Mouse (Mus musculus): ENCODE data around the gene Ccdc107. TPM values are rescaled to one million over a fixed set of nuclear protein-coding genes. Genes with fewer than 3 reads are reported as not detected.

Gene Ccdc107
- 50.8 and 51.4 TPM in 2 replicates for polyA plus RNA-seq (2016; fragmentation: Nextera tagmentation; extraction: Ambion mirVana)

- peak within 1 kb of the TSS; percentile 76 for H3K4me3 ChIP-seq
- no peaks in the 10 kb centered on the region for H3K27me3 ChIP-seq
- H3K36me3 ChIP-seq = peaks cover 13% of the 10 kb centered on the region; the same call in 1 of the 2 replicates
- peak; percentile 99 for ATAC-seq (ENCODE audit: low FRiP score)
- H3K27ac ChIP-seq = peak within 1 kb of the TSS; percentile 88
- H3K4me1 ChIP-seq = peaks cover 19% of the 10 kb centered on the region
- H3K9ac ChIP-seq = peak within 1 kb of the TSS; percentile 82
- under 1% methylated on average over 25 of the region's 25 CpGs for WGBS
- peak within 1 kb of the TSS; percentile 61 for H3K4me2 ChIP-seq (replicated peaks)
- 0 out of 2 replicates have a peak, but pooled peaks cover 4% of the 10 kb centered on the region for H3K9me3 ChIP-seq (replicated peaks)
Observed at GRCm38 (mm10) chr4:43492821-43493185, at the start of gene Ccdc107. TSS of gene Ccdc107 (plus strand) at chr4:43492900.

GRCm38 (mm10) chr4:43443511-43443910, 49.2 kb upstream of the Ccdc107 start:
- Histone ChIP-seq H3K4me3 (peak overlapping the region; percentile 95), H3K36me3 (peaks cover 37% of the 10 kb centered on the region), H3K9me3 (replicated peaks) (no peaks in the 10 kb centered on the region), H3K9ac (peak overlapping the region; percentile 100), H3K27me3 (no peaks in the 10 kb centered on the region), H3K27ac (peak overlapping the region; percentile 95), H3K4me2 (replicated peaks) (peak overlapping the region; percentile 92), H3K4me1 (peaks cover 13% of the 10 kb centered on the region)
- no peak; the same call in 1 of the 2 replicates for ATAC-seq (ENCODE audit: low FRiP score)
- WGBS = under 1% methylated on average over 28 of the region's 28 CpGs

DNA sequence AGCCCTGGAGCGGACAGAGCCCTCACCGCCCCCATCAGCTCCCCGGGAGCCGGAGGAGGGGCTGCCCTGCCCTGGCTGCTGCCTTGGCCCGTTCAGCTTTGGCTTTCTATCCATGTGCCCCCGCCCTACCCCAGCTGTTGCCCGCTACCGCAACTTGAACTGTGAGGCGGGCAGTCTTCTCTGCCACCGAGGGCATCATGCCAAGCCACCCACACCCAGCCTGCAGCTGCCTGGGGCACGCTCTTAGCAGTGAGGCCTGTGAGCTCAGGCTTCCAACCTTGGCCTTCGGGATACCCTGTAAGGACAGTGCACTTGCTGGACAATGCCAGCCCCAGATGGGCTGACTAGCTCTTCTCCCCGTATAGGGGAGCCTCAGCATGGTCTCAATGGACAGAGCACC, 45.4 kb upstream of the Ccdc107 start:
- Histone ChIP-seq H3K4me3 (no peak overlapping the region), H3K4me2 (replicated peaks) (no peak overlapping the region), H3K27ac (no peak overlapping the region), H3K9me3 (replicated peaks) (no peaks in the 10 kb centered on the region), H3K9ac (no peak overlapping the region), H3K4me1 (peaks cover 11% of the 10 kb centered on the region), H3K36me3 (peaks cover 39% of the 10 kb centered on the region), H3K27me3 (peaks cover 2% of the 10 kb centered on the region)
- 93% methylated on average over 13 of the region's 13 CpGs for WGBS
- ATAC-seq (ENCODE audit: low FRiP score) = no peak

DNA sequence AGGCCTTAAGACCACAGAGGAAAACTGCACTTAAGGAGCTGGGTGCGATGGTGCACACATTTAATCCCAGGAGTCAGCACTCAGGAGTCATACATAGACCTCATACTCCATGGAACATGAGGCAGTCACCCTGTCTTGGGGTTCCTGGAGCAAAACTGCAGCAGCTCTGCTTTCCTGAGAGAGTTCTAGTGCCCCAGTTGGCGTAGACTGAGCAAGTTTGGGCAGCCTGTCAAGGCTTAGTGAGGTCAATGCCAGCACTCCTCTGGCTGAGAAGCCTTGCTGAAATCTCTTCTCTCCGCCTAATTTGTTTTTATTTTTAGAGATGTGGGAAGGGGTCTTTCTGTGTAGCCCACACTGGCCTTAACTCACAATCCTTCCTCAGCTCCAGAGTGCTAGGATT, 44.1 kb upstream of the Ccdc107 start:
- Histone ChIP-seq H3K9ac (no peak overlapping the region), H3K9me3 (replicated peaks) (no peaks in the 10 kb centered on the region), H3K27ac (no peak overlapping the region), H3K36me3 (peaks cover 39% of the 10 kb centered on the region), H3K4me2 (replicated peaks) (no peak overlapping the region), H3K4me1 (peaks cover 17% of the 10 kb centered on the region), H3K27me3 (peaks cover 13% of the 10 kb centered on the region), H3K4me3 (no peak overlapping the region)
- no peak for ATAC-seq (ENCODE audit: low FRiP score)
- WGBS = 83% methylated on average over 3 of the region's 3 CpGs

DNA sequence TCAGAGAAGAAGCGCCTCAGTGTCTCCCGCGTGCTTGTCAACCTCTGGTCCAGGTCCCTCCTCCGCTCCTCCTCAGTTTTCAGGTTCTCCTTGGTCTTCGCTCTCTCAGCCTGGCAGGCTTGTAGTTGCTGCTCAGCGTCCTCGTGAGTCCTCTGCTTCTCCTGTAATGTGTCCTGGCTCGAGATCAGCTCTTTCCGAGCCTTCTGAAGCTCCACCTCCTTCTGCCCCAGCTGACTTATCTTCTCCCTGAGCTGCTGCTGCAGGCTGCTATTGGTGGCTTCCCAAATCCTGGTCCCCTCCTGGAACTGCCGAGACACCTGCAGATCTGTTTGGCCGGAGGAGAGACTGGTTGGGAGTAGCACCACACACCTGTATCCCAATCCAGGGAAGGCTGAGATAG, 40.4 kb upstream of the Ccdc107 start:
- Histone ChIP-seq H3K27me3 (peaks cover 27% of the 10 kb centered on the region), H3K4me2 (replicated peaks) (no peak overlapping the region), H3K4me1 (peaks cover 15% of the 10 kb centered on the region), H3K9me3 (replicated peaks) (no peaks in the 10 kb centered on the region), H3K27ac (no peak overlapping the region), H3K9ac (no peak overlapping the region), H3K4me3 (no peak overlapping the region), H3K36me3 (peaks cover 13% of the 10 kb centered on the region)
- no peak for ATAC-seq (ENCODE audit: low FRiP score)
- WGBS = 62% methylated on average over 11 of the region's 11 CpGs

- H3K9me3 ChIP-seq (replicated peaks) = no peaks in the 10 kb centered on the region
- H3K27ac ChIP-seq = no peak overlapping the region
- peak overlapping the region; percentile 50 for H3K4me2 ChIP-seq (replicated peaks)
- ATAC-seq (ENCODE audit: low FRiP score) = peak; percentile 43; the same call in 1 of the 2 replicates
- no peak overlapping the region for H3K9ac ChIP-seq
- 3% methylated on average over 18 of the region's 18 CpGs for WGBS
- peak overlapping the region; percentile 15 for H3K4me3 ChIP-seq
- peaks cover 15% of the 10 kb centered on the region for H3K4me1 ChIP-seq
- peaks cover 27% of the 10 kb centered on the region for H3K27me3 ChIP-seq
- H3K36me3 ChIP-seq = peaks cover 2% of the 10 kb centered on the region
Observed at GRCm38 (mm10) chr4:43453413-43453812, 39.3 kb upstream of the Ccdc107 start.

GRCm38 (mm10) chr4:43454041-43454836, 38.5 kb upstream of the Ccdc107 start, which contains the start of gene Cd72:
TSS of gene Cd72 (minus strand) at chr4:43454628.
- H3K27ac ChIP-seq = no peak within 1 kb of the TSS
- no peak for ATAC-seq (ENCODE audit: low FRiP score)
- H3K27me3 ChIP-seq = peaks cover 27% of the 10 kb centered on the region
- no peak within 1 kb of the TSS for H3K9ac ChIP-seq
- H3K36me3 ChIP-seq = no peaks in the 10 kb centered on the region
- 33% methylated on average over 20 of the region's 20 CpGs for WGBS
- peak within 1 kb of the TSS; percentile 50 for H3K4me2 ChIP-seq (replicated peaks)
- peak within 1 kb of the TSS; percentile 15 for H3K4me3 ChIP-seq
- H3K9me3 ChIP-seq (replicated peaks) = no peaks in the 10 kb centered on the region
- H3K4me1 ChIP-seq = peaks cover 15% of the 10 kb centered on the region

DNA sequence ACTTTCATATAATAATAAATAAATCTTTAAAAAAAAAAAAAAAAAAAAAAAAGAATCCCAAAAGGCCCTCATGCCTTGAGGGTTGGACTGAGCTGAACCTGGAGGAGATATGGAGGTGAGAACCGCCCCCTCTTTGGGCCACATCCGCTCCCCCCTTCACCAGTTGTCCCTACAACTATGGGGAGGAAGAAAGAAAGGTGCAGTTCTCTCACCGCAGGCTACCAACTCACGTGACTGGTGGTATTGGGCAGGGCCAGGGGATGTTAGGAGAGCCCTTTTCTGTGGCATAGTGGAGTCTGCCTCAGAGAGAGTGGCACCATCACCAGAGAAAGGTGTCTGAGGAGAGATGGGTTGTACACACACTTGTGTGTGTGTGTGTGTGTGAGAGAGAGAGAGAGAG, 36.2 kb upstream of the Ccdc107 start:
- no peak for ATAC-seq (ENCODE audit: low FRiP score)
- Histone ChIP-seq H3K27ac (no peak overlapping the region), H3K4me2 (replicated peaks) (no peak overlapping the region), H3K27me3 (peaks cover 27% of the 10 kb centered on the region), H3K9me3 (replicated peaks) (no peaks in the 10 kb centered on the region), H3K36me3 (no peaks in the 10 kb centered on the region), H3K4me3 (no peak overlapping the region), H3K4me1 (peaks cover 15% of the 10 kb centered on the region), H3K9ac (no peak overlapping the region)
- 25% methylated on average over 4 of the region's 4 CpGs for WGBS

- ATAC-seq (ENCODE audit: low FRiP score) = no peak
- Histone ChIP-seq H3K36me3 (no peaks in the 10 kb centered on the region), H3K9me3 (replicated peaks) (no peaks in the 10 kb centered on the region), H3K4me3 (no peak overlapping the region), H3K27ac (no peak overlapping the region), H3K4me1 (peaks cover 15% of the 10 kb centered on the region), H3K27me3 (peaks cover 27% of the 10 kb centered on the region), H3K4me2 (replicated peaks) (no peak overlapping the region), H3K9ac (no peak overlapping the region)
- WGBS = 18% methylated on average over 8 of the region's 8 CpGs
Observed at GRCm38 (mm10) chr4:43457124-43457523, 35.6 kb upstream of the Ccdc107 start.

DNA sequence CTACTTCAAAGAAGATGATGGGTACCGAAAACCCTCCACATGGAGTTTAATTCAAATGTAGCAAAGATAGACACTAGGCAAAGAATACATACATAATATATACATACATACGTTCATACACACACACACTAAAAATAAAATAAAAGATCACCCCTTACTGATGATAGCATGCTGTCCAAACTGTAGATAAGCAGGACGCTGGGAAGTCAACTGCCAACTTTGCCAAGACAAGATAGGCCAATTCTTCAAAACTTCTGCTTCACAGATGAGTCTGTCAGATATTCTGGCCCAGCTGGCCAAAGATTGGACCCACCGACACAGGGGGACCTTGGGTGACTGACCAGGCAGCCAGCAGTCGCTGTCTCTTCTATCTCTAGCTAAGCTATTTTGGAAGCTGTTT, 29.6 kb upstream of the Ccdc107 start:
- ATAC-seq (ENCODE audit: low FRiP score) = no peak
- H3K9me3 ChIP-seq (replicated peaks) = no peaks in the 10 kb centered on the region
- no peaks in the 10 kb centered on the region for H3K27me3 ChIP-seq
- H3K4me2 ChIP-seq (replicated peaks) = no peak overlapping the region
- H3K4me3 ChIP-seq = no peak overlapping the region
- no peak overlapping the region for H3K27ac ChIP-seq
- 92% methylated on average over 5 of the region's 5 CpGs for WGBS
- H3K4me1 ChIP-seq = no peaks in the 10 kb centered on the region
- no peaks in the 10 kb centered on the region for H3K36me3 ChIP-seq
- no peak overlapping the region for H3K9ac ChIP-seq

DNA sequence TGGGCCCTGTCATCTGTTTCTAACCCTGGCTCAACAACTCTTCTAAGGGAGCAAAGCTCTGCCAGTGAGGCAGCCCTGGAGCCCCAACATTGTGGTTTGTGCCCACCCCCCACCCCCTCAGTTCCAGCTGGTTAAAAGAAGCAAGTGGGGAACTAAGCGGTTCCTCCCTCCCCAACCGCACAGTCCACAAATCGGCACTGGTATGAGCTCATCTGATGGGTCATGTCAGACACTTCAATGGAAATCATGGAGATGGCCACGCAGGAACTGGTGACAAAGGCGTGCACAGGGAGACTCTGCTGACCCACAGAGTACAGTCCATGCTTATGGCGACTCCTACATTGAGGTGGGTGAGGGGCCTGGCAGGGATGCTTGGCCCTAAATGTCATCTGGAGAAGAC, 26.8 kb upstream of the Ccdc107 start:
- Histone ChIP-seq H3K4me1 (no peaks in the 10 kb centered on the region), H3K4me2 (replicated peaks) (no peak overlapping the region), H3K27me3 (no peaks in the 10 kb centered on the region), H3K4me3 (no peak overlapping the region), H3K9me3 (replicated peaks) (no peaks in the 10 kb centered on the region), H3K27ac (no peak overlapping the region), H3K36me3 (no peaks in the 10 kb centered on the region), H3K9ac (no peak overlapping the region)
- 92% methylated on average over 6 of the region's 6 CpGs for WGBS
- ATAC-seq (ENCODE audit: low FRiP score) = no peak

- no peaks in the 10 kb centered on the region for H3K9me3 ChIP-seq (replicated peaks)
- no peaks in the 10 kb centered on the region for H3K36me3 ChIP-seq
- H3K4me2 ChIP-seq (replicated peaks) = no peak overlapping the region
- WGBS = 93% methylated on average over 7 of the region's 7 CpGs
- no peak for ATAC-seq (ENCODE audit: low FRiP score)
- no peak overlapping the region for H3K9ac ChIP-seq
- H3K27me3 ChIP-seq = no peaks in the 10 kb centered on the region
- no peak overlapping the region for H3K4me3 ChIP-seq
- no peak overlapping the region for H3K27ac ChIP-seq
- no peaks in the 10 kb centered on the region for H3K4me1 ChIP-seq
Observed at GRCm38 (mm10) chr4:43466872-43467271, 25.8 kb upstream of the Ccdc107 start.

DNA sequence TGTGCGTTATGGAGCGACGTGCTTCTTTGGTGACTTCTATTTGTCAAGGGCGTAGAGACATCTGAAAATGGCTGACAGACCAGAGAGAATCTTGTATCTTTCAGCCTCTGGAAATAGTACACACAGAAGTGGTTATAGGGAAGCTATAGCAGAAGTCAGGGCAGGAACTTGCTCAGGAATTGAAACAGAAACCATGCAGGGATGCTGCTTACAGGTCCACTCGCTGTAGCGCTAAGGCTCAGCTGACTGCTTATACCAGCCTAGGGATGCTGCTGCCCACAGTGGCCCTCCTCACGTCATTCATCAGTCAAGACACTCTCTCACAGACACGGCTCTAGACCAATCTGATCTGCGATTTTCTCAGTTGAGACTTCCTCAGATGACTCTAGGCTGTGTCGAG, 22.4 kb upstream of the Ccdc107 start:
- no peaks in the 10 kb centered on the region for H3K36me3 ChIP-seq
- H3K27ac ChIP-seq = no peak overlapping the region
- no peaks in the 10 kb centered on the region for H3K27me3 ChIP-seq
- H3K4me3 ChIP-seq = no peak overlapping the region
- no peaks in the 10 kb centered on the region for H3K4me1 ChIP-seq
- no peak overlapping the region for H3K4me2 ChIP-seq (replicated peaks)
- no peak for ATAC-seq (ENCODE audit: low FRiP score)
- H3K9me3 ChIP-seq (replicated peaks) = no peaks in the 10 kb centered on the region
- WGBS = 93% methylated on average over 10 of the region's 10 CpGs
- H3K9ac ChIP-seq = no peak overlapping the region
